Mouse (Mus musculus) testis, postnatal 10 days (tissue): ENCODE measurements around the gene Gimap4.

Experiments
- DNase-seq: peaks from one replicate; pipeline ENCODE4 v3.0.0; 2021; ENCODE audit warnings: low spot score

Gene Gimap4

GRCm38 (mm10) chr6:48684319-48684718, at the start of gene Gimap4:
TSS of gene Gimap4 (plus strand) at chr6:48684549.
- no peak for DNase-seq

- no peak for DNase-seq
Observed at GRCm38 (mm10) chr6:48635105-48635504, 49.2 kb upstream of the Gimap4 start.

- DNase-seq: peak; percentile 23
Observed at GRCm38 (mm10) chr6:48636515-48636914, 47.8 kb upstream of the Gimap4 start.

GRCm38 (mm10) chr6:48637811-48638500, 46.4 kb upstream of the Gimap4 start:
- peak; percentile 32 for DNase-seq

GRCm38 (mm10) chr6:48638553-48638952, 45.8 kb upstream of the Gimap4 start:
- DNase-seq: no peak

- peak; percentile 18 for DNase-seq
Observed at GRCm38 (mm10) chr6:48641391-48641790, 43.0 kb upstream of the Gimap4 start.

GRCm38 (mm10) chr6:48642764-48643292, 41.5 kb upstream of the Gimap4 start:
- DNase-seq: peak; percentile 44

GRCm38 (mm10) chr6:48645660-48646308, 38.6 kb upstream of the Gimap4 start:
- peak; percentile 74 for DNase-seq

GRCm38 (mm10) chr6:48646309-48646690, 38.0 kb upstream of the Gimap4 start:
- DNase-seq: no peak

- DNase-seq: peak; percentile 41
Observed at GRCm38 (mm10) chr6:48646995-48647394, 37.4 kb upstream of the Gimap4 start, which contains the start of gene Gimap8. TSS of gene Gimap8 (plus strand) at chr6:48647234.

- DNase-seq: peak; percentile 26
Observed at GRCm38 (mm10) chr6:48647611-48648010, 36.7 kb upstream of the Gimap4 start.

- DNase-seq: peak; percentile 19
Observed at GRCm38 (mm10) chr6:48648779-48649178, 35.6 kb upstream of the Gimap4 start.

- peak; percentile 27 for DNase-seq
Observed at GRCm38 (mm10) chr6:48650041-48650440, 34.3 kb upstream of the Gimap4 start.

GRCm38 (mm10) chr6:48658721-48659120, 25.6 kb upstream of the Gimap4 start:
- peak; percentile 13 for DNase-seq

- no peak for DNase-seq
Observed at GRCm38 (mm10) chr6:48664750-48665149, 19.6 kb upstream of the Gimap4 start.

- DNase-seq: peak; percentile 31
Observed at GRCm38 (mm10) chr6:48665471-48665870, 18.9 kb upstream of the Gimap4 start.

GRCm38 (mm10) chr6:48666159-48666586, 18.2 kb upstream of the Gimap4 start:
- peak; percentile 32 for DNase-seq

GRCm38 (mm10) chr6:48668022-48668421, 16.3 kb upstream of the Gimap4 start:
- DNase-seq: no peak

- DNase-seq: no peak
Observed at GRCm38 (mm10) chr6:48669446-48669969, 14.8 kb upstream of the Gimap4 start.

GRCm38 (mm10) chr6:48674291-48675058, 9.9 kb upstream of the Gimap4 start:
- no peak for DNase-seq

- DNase-seq: no peak
Observed at GRCm38 (mm10) chr6:48675400-48675930, 8.9 kb upstream of the Gimap4 start.
